Mouse (Mus musculus) hindbrain, embryonic 15.5 days (tissue): ENCODE measurements around the gene Tnpo1. TPM values are rescaled to one million over a fixed set of nuclear protein-coding genes. Genes with fewer than 3 reads are reported as not detected.

Source experiments
- ATAC-seq: fragments of 200-750 bp; cut with Nextera tagmentation; 2 replicates; pipeline ENCODE4 v1.8.0; 2017; ENCODE audit warnings: low read depth, moderate number of reproducible peaks, moderate TSS enrichment; ENCODE audit not compliant: low FRiP score
- H3K27ac ChIP-seq: fragments of 300-500 bp; sonication (generic); replicated peaks from 2 replicates; pipeline ENCODE4 v1.5.1; 2015; ENCODE audit warnings: mild to moderate bottlenecking, inconsistent platforms
- H3K27me3 ChIP-seq: fragments of 300-500 bp; sonication (generic); 2 replicates; pipeline ENCODE4 v1.6.1; 2015; ENCODE audit warnings: control low read depth, inconsistent platforms
- H3K36me3 ChIP-seq: fragments of 300-500 bp; sonication (generic); 2 replicates; pipeline ENCODE4 v1.6.1; 2015; ENCODE audit warnings: control low read depth, inconsistent platforms
- H3K4me1 ChIP-seq: fragments of 300-500 bp; sonication (generic); replicated peaks from 2 replicates; pipeline ENCODE4 v1.6.1; 2015; ENCODE audit warnings: control low read depth, inconsistent platforms
- H3K4me2 ChIP-seq: fragments of 300-500 bp; sonication (generic); 2 replicates; pipeline ENCODE4 v1.6.1; 2015; ENCODE audit warnings: moderate library complexity, mild to moderate bottlenecking, inconsistent platforms
- H3K4me3 ChIP-seq: fragments of 300-500 bp; sonication (generic); 2 replicates; pipeline ENCODE4 v1.5.1; 2015; ENCODE audit warnings: mild to moderate bottlenecking, inconsistent platforms
- H3K9ac ChIP-seq: fragments of 300-500 bp; sonication (generic); 2 replicates; pipeline ENCODE4 v1.6.1; 2015; ENCODE audit warnings: inconsistent platforms
- H3K9me3 ChIP-seq: fragments of 300-500 bp; sonication (generic); 2 replicates; pipeline ENCODE4 v1.6.1; 2016; ENCODE audit warnings: control low read depth, inconsistent platforms
- WGBS: fragments of 180-500 bp; shearing (Covaris S2); methylation state at CpG from one replicate; pipeline ENCODE4 v1.1.7; 2015; 5-methylcytosine and 5-hydroxymethylcytosine counted together
- polyA plus RNA-seq: library from polyadenylated mRNA; unstranded; fragments of >200 nt; fragmentation: Nextera tagmentation; extraction: Ambion mirVana; gene quantifications from 2 replicates; pipeline ENCODE4 v1.2.1, GENCODE M21; 2015

Gene Tnpo1
- polyA plus RNA-seq, 1 experiment from 2014 or later, result 41.9 TPM

- no peak overlapping the region for H3K27ac ChIP-seq
- H3K4me2 ChIP-seq, result no peak overlapping the region
- H3K9me3 ChIP-seq, result no peaks in the 10 kb centered on the region
- no peak overlapping the region for H3K9ac ChIP-seq
- H3K27me3 ChIP-seq, result no peaks in the 10 kb centered on the region
- H3K36me3 ChIP-seq, result peaks cover 37% of the 10 kb centered on the region
- ATAC-seq, result no peak
- WGBS, result 78% methylated on average over 2 of the region's 2 CpGs
- H3K4me3 ChIP-seq, result no peak overlapping the region
- 0 out of 2 replicates have a peak, but pooled peaks cover 3% of the 10 kb centered on the region for H3K4me1 ChIP-seq
Observed at GRCm38 (mm10) chr13:98880336-98880735, 45.8 kb downstream of the Tnpo1 start.

- no peaks in the 10 kb centered on the region for H3K9me3 ChIP-seq
- WGBS, result 88% methylated on average over 6 of the region's 6 CpGs
- no peak overlapping the region for H3K4me3 ChIP-seq
- no peak overlapping the region for H3K27ac ChIP-seq
- H3K4me1 ChIP-seq, result 0 out of 2 replicates have a peak, but pooled peaks cover 3% of the 10 kb centered on the region
- no peak overlapping the region for H3K9ac ChIP-seq
- ATAC-seq, result no peak
- H3K36me3 ChIP-seq, result peaks cover 44% of the 10 kb centered on the region
- no peaks in the 10 kb centered on the region for H3K27me3 ChIP-seq
- no peak overlapping the region for H3K4me2 ChIP-seq
Observed at GRCm38 (mm10) chr13:98879422-98879821, 46.8 kb downstream of the Tnpo1 start.

- H3K27ac ChIP-seq, result no peak overlapping the region
- no peak overlapping the region for H3K4me2 ChIP-seq
- H3K9ac ChIP-seq, result no peak overlapping the region
- WGBS, result 95% methylated on average over 2 of the region's 2 CpGs
- H3K9me3 ChIP-seq, result no peaks in the 10 kb centered on the region
- H3K36me3 ChIP-seq, result peaks cover 30% of the 10 kb centered on the region
- ATAC-seq, result no peak
- no peaks in the 10 kb centered on the region for H3K27me3 ChIP-seq
- 0 out of 2 replicates have a peak, but pooled peaks cover 7% of the 10 kb centered on the region for H3K4me1 ChIP-seq
- H3K4me3 ChIP-seq, result no peak overlapping the region
Observed at GRCm38 (mm10) chr13:98877165-98877564, 49.0 kb downstream of the Tnpo1 start.

GRCm38 (mm10) chr13:98874727-98875126 lies 51.5 kb downstream of the Tnpo1 start:
- WGBS, result 85% methylated on average over 3 of the region's 3 CpGs
- H3K9ac ChIP-seq, result no peak overlapping the region
- no peak overlapping the region for H3K27ac ChIP-seq
- H3K36me3 ChIP-seq, result peaks cover 50% of the 10 kb centered on the region
- 0 out of 2 replicates have a peak, but pooled peaks cover 4% of the 10 kb centered on the region for H3K4me1 ChIP-seq
- H3K27me3 ChIP-seq, result no peaks in the 10 kb centered on the region
- ATAC-seq, result no peak
- H3K9me3 ChIP-seq, result no peaks in the 10 kb centered on the region
- H3K4me3 ChIP-seq, result no peak overlapping the region
- no peak overlapping the region for H3K4me2 ChIP-seq

DNA sequence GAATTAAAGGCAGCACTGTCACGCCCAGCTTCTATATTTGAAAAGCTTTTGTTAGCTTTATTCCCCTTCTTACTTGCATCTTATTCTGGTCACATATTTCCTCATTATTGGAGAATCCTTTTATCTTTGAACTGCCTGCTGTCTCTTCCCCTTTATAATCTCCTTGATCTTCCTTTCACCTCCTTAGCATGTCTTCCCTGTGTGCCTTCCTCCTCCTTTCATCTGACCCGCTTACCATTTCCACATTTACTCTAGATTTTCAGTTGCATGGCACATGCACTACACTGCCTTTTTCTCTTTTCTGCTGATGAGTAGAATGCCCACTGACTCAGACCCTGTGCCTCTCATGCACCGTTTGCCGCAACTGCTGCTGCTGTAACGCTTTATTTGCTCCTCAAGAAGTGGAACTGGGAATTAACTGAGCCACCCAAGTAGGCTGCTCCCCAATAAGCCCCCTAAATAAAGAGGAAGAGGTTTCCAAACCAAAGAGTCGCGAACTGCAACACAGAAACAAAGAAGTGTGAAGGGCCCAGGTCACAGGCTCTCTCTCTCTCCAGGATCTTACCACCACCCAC lies 53.8 kb downstream of the Tnpo1 start:
- Histone ChIP-seq H3K4me1 (0 out of 2 replicates have a peak, but pooled peaks cover 4% of the 10 kb centered on the region), H3K27me3 (no peaks in the 10 kb centered on the region), H3K9me3 (no peaks in the 10 kb centered on the region), H3K27ac (no peak overlapping the region), H3K9ac (no peak overlapping the region), H3K36me3 (peaks cover 66% of the 10 kb centered on the region), H3K4me2 (no peak overlapping the region), H3K4me3 (no peak overlapping the region)
- no peak for ATAC-seq
- WGBS, result 61% methylated on average over 7 of the region's 7 CpGs

DNA sequence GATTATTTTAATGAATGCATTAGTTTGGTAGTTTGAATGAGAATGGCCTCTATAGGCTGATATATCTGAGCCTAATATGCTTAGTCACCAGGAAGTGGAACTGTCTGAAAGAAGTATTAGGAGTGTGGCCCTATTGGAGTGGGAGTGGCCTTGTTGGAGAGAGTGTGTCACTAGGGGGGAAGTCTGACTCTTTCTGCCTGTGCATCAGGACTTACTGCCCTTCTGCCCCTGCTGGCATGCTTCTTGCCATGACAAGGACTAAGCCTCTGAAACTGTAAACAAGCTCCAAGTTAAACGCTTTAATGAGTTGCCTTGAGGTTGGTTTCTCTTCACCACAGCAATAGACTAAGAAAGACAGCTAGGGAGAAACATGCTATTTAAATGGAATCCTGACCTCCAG lies 54.9 kb downstream of the Tnpo1 start:
- H3K4me3 ChIP-seq, result no peak overlapping the region
- 68% methylated on average over 1 of the region's 1 CpGs for WGBS
- no peak overlapping the region for H3K27ac ChIP-seq
- H3K9me3 ChIP-seq, result no peaks in the 10 kb centered on the region
- H3K4me2 ChIP-seq, result no peak overlapping the region
- peaks cover 65% of the 10 kb centered on the region for H3K36me3 ChIP-seq
- H3K27me3 ChIP-seq, result no peaks in the 10 kb centered on the region
- no peak for ATAC-seq
- 0 out of 2 replicates have a peak, but pooled peaks cover 4% of the 10 kb centered on the region for H3K4me1 ChIP-seq
- H3K9ac ChIP-seq, result no peak overlapping the region

- H3K36me3 ChIP-seq, result peaks cover 74% of the 10 kb centered on the region
- H3K27ac ChIP-seq, result no peak overlapping the region
Observed at GRCm38 (mm10) chr13:98868236-98868923, 57.8 kb downstream of the Tnpo1 start.

DNA sequence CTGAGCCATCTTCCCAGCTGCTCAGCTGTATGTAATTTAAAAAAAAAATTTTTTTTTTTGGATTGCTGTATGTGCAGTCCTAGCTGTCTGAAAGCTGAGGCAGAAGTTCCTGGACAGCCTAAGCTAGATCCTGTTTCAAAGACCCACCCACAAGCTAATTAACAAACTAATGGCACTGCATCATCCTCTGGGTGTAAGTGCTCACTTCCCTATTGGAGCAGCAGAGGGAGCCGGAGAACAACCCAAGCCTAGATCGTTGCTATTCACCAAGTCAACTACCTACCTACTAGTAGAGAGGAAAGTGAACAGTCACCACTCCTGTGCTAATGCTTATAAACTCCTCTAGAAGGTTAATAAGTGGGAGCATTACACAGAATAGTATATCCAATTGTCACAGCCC lies 58.4 kb downstream of the Tnpo1 start:
- Histone ChIP-seq H3K9me3 (no peaks in the 10 kb centered on the region), H3K27ac (no peak overlapping the region), H3K9ac (no peak overlapping the region), H3K4me1 (0 out of 2 replicates have a peak, but pooled peaks cover 4% of the 10 kb centered on the region), H3K36me3 (peaks cover 80% of the 10 kb centered on the region), H3K4me3 (no peak overlapping the region), H3K4me2 (no peak overlapping the region), H3K27me3 (no peaks in the 10 kb centered on the region)
- 47% methylated on average over 2 of the region's 2 CpGs for WGBS
- ATAC-seq, result peak; percentile 61

More at GRCm38 (mm10) chr13:98868236-98868923, 57.8 kb downstream of the Tnpo1 start:
- no peak overlapping the region for H3K4me2 ChIP-seq
- 0 out of 2 replicates have a peak, but pooled peaks cover 4% of the 10 kb centered on the region for H3K4me1 ChIP-seq
- no peak overlapping the region for H3K9ac ChIP-seq
- no peaks in the 10 kb centered on the region for H3K9me3 ChIP-seq
- no peak overlapping the region for H3K4me3 ChIP-seq
- H3K27me3 ChIP-seq, result no peaks in the 10 kb centered on the region
- ATAC-seq, result no peak
- WGBS, result 90% methylated on average over 9 of the region's 9 CpGs

DNA sequence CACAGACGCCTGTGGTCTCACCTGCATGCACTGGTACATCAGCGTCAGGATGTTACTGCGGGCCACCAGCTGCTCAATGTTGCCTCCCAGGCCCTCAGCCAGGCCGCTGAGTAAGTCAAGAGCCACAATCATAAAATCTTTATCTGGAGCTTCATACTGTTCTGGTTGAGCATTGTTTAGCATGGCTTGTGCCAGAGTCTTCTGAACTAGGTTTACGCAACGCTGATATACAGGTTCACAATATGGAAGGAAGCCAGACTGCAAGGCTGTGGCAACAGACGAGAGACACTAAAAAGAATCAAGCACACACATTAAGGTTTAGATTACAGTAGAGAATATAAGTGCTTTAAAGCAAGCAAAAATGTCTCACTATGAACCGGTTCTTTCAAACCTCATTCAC lies 70.9 kb downstream of the Tnpo1 start:
- H3K27ac ChIP-seq, result no peak overlapping the region
- peaks cover 74% of the 10 kb centered on the region for H3K36me3 ChIP-seq
- no peak overlapping the region for H3K9ac ChIP-seq
- H3K4me2 ChIP-seq, result no peak overlapping the region
- no peak overlapping the region for H3K4me3 ChIP-seq
- H3K9me3 ChIP-seq, result no peaks in the 10 kb centered on the region
- no peak for ATAC-seq
- H3K4me1 ChIP-seq, result no peaks in the 10 kb centered on the region
- H3K27me3 ChIP-seq, result no peaks in the 10 kb centered on the region
- 94% methylated on average over 8 of the region's 8 CpGs for WGBS

- H3K4me1 ChIP-seq, result no peaks in the 10 kb centered on the region
Observed at GRCm38 (mm10) chr13:98845794-98846193, 80.4 kb downstream of the Tnpo1 start.

DNA sequence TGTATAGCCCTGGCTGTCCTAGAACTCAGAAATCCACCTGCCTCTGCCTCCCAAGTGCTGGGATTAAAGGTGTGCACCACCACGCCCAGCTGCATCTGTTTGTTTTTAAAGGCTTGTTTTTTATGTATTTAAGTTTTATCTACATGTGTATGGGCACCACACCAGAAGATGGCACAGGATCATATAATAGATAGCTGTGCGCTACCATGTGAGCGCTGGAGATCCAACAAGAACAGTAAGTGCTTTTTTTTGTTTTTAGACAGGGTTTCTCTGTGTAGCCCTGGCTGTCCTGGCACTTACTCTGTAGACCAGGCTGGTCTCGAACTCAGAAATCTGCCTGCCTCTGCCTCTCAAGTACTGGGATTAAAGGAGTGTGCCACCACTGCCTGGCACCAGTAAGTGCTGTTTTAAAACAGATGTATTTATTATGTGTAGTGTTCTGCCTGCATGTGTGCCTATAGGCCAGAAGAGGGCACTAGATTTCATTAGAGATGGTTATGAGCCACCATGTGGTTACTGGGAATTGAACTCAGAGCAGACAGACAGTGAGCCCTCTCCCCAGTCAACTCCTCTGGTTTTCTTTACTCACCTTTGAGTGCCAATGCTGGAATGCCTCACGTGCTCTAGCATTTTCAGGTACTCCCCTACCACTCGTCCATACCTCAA lies 89.6 kb downstream of the Tnpo1 start:
- Histone ChIP-seq H3K4me2 (no peak overlapping the region), H3K9ac (no peak overlapping the region), H3K27ac (no peak overlapping the region), H3K9me3 (no peaks in the 10 kb centered on the region), H3K36me3 (peaks cover 25% of the 10 kb centered on the region), H3K4me1 (no peaks in the 10 kb centered on the region), H3K27me3 (no peaks in the 10 kb centered on the region), H3K4me3 (no peak overlapping the region)
- ATAC-seq, result no peak
- WGBS, result 92% methylated on average over 6 of the region's 6 CpGs

More at GRCm38 (mm10) chr13:98845794-98846193, 80.4 kb downstream of the Tnpo1 start:
- Histone ChIP-seq H3K27ac (no peak overlapping the region), H3K9me3 (no peaks in the 10 kb centered on the region), H3K4me3 (no peak overlapping the region), H3K36me3 (peaks cover 50% of the 10 kb centered on the region), H3K9ac (no peak overlapping the region), H3K27me3 (no peaks in the 10 kb centered on the region), H3K4me2 (no peak overlapping the region)
- WGBS, result 82% methylated on average over 1 of the region's 1 CpGs
- no peak for ATAC-seq

- H3K27me3 ChIP-seq, result no peaks in the 10 kb centered on the region
- H3K4me3 ChIP-seq, result no peak overlapping the region
- 93% methylated on average over 5 of the region's 5 CpGs for WGBS
- no peak overlapping the region for H3K9ac ChIP-seq
- H3K36me3 ChIP-seq, result peaks cover 20% of the 10 kb centered on the region
- H3K4me2 ChIP-seq, result no peak overlapping the region
- H3K4me1 ChIP-seq, result no peaks in the 10 kb centered on the region
- no peak overlapping the region for H3K27ac ChIP-seq
- H3K9me3 ChIP-seq, result no peaks in the 10 kb centered on the region
- no peak for ATAC-seq
Observed at GRCm38 (mm10) chr13:98835740-98836139, 90.4 kb downstream of the Tnpo1 start.
